Mouse (Mus musculus): Measurements from ENCODE around the gene Morc2a. TPM values are rescaled to one million over a fixed set of nuclear protein-coding genes. Genes with fewer than 3 reads are reported as not detected.
A peak's percentile ranks its signal among the peaks of the same experiment; 100 is the strongest.

The Morc2a gene
- total RNA-seq, 4 experiments from 2014 or later: 44.6 to 64.3 (median 51.3) TPM

DNA sequence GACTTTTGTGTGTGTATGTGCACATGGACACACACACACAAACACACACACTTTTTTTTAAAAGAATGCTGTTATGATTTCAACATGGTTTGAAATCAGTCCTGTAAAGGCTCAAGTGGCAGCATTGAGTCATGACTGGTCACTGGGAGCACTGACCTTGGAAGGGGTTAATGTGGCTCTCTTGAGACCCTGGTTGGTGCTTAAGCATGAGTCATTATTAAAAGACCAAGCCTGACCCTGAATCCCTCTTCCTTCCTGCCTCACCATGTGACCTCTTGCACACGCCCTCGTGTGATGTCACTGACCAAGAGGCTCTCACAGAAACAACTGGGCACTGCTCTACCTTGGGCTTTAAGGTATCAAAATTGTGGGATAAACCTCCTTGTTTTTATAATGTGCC is 89.8 kb downstream of the Morc2a start:
- peak; percentile 49 for DNase-seq

Other genes with a start within 250 kb of the Morc2a start
- 10 to 100 TPM; 19.4 to 36.8 (median 32.2) TPM for gene Limk2, start 240.0 kb upstream of the Morc2a start, total RNA-seq (2022)
- gene Rnf185, start 196.8 kb upstream of the Morc2a start, total RNA-seq (2022): 10 to 100 TPM; 34.8 to 45.3 (median 38.5) TPM
- gene Pla2g3, start 160.9 kb upstream of the Morc2a start, total RNA-seq (2022): under 1 TPM; 0.17 to 0.59 (median 0.43) TPM
- 1 to 10 TPM in 1 of 4 experiments, under 1 TPM in 3; 0.55 to 1.0 (median 0.75) TPM for gene Inpp5j, start 144.4 kb upstream of the Morc2a start, total RNA-seq (2022)
- 10 to 100 TPM; 39.2 to 61.9 (median 57.1) TPM for gene Selenom, start 134.5 kb upstream of the Morc2a start, total RNA-seq (2022)
- 10 to 100 TPM; 36.6 to 93.0 (median 52.5) TPM for gene Smtn, start 108.6 kb upstream of the Morc2a start, total RNA-seq (2022)
- gene Osbp2, start 214.7 kb downstream of the Morc2a start, total RNA-seq (2022): 1 to 10 TPM; 2.1 to 7.4 (median 3.7) TPM
- gene 4921536K21Rik, start 245.9 kb downstream of the Morc2a start, total RNA-seq (2022): under 1 TPM; 0.56 to 0.81 (median 0.70) TPM
- gene Dusp18, start 246.0 kb downstream of the Morc2a start, total RNA-seq (2022): 1 to 10 TPM; 4.7 to 9.3 (median 6.6) TPM